Mouse (Mus musculus) left cerebral cortex, postnatal 36 days (tissue): Measurements from ENCODE around the gene Syce2. TPM values are rescaled to one million over a fixed set of nuclear protein-coding genes. Genes with fewer than 3 reads are reported as not detected.
"Not testable (repeated sequence)": the region's sequence is repeated elsewhere in the genome, so short reads cannot be mapped to it uniquely, and the experiment has no call there.

ENCODE experiments used
- DNase-seq, 2 experiments: peaks; one replicate each; pipeline ENCODE4 v3.0.0; 2021 to 2022; ENCODE audit warnings: low spot score in 2 of 2, mixed read lengths in 1 of 2
- intact Hi-C: fragments of 180-260 bp; cut with DNase I; formaldehyde crosslinking; loops from one replicate; pipeline ENCODE4 v1.15.1; 2025
- total RNA-seq, 2 experiments: library from RNA; stranded (reverse); gene quantifications; 2 replicates each; pipeline ENCODE4 v1.2.3; 2021

Syce2 gene
- total RNA-seq, 2 experiments from 2014 or later, result 8.3 TPM

DNA sequence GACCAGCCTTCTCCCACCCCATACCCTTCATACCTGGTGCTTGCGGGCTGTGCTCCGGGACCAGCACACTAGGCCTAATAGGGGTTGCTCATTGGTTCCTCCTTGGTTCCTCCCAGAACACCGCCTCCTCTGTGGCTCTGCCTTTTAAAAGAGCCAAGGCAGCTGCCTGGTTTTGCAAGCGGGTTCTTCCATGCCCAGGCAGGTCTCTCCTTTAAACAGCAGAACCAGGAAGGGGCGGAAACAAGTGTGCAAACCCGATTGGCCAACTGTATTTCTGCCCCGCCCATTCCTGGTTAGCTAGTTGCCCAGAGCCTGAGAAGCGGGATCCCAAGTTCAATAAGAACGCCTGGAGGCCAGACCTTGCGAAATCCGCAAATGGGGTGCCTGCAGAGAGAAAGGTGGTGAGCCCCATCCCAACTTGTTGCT lies 21.8 kb downstream of the Syce2 start, which contains the start of gene Gcdh:
Gcdh (minus strand) TSS at position 213 of the 426 bp plus-strand sequence.
- intact Hi-C loops, result no loop called here
- peak; percentile 91 to 94 for DNase-seq

DNA sequence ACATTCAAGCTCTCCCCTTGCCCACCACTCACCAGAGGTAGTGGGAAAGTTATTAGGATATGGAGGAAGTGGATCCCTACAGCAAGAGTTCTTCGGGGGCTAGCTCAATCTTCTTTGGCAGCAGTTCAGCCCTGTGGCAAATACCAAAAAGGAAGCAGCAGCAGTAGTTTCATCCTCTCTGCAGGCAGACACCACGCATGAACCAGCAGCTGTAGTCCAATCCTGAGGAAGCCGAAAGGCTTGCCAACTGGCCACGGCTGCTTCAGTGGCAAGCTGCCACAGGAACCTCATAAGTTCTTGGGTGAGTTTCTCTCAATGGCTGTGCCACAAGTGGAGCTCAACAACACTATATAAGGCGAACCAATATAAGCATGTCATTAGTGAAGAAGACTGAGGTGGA lies 24.1 kb downstream of the Syce2 start:
- intact Hi-C loops, result no loop called here
- no peak for DNase-seq

DNA sequence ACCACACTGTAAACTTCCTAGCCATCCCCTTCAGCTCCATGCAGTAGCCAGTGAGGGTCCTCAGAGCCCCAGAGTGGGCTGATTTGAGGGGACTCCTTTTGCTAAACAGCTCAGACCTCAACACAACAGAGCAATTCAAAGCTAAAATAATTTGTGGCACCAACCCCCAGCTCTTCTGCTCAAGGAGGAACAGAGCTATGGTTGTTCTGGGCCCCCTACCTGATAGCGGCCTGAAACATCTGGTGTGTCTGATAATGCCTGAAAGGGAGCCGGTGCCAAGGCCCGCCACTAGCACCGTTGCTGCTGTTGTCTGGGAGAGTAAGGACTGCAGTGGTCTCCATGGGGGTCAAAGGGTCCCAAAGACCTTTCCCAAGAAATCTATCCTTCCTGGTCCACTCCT lies 29.2 kb downstream of the Syce2 start:
- no peak for DNase-seq
- intact Hi-C loops, result loop anchor here (5.0 kb wide), 1 partner anchor 44 kb away; the partner anchor contains the start of gene Farsa

DNA sequence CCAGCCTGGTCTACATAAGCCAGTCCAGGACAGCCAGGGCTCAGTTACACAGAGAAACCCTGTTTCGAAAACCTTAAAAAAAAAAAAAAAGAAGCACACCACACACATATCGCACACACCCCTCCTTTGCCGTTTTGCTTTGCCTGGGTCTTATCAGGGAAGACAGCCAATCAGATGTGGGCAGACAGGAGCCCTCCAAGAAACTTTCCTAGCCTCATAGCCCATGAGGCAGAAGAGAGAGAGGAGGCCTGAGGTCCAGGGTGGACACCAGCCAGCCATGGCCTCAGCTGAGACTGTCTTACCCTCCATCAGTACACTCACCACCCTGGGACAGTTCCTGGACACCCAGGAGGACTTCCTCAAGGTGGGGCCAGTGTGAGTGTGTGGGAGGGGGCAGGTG lies 29.8 kb downstream of the Syce2 start, which contains the start of gene Klf1:
Klf1 (plus strand) TSS at position 177 of the 400 bp plus-strand sequence.
- intact Hi-C loops, result loop anchor here (5.0 kb wide), 1 partner anchor 44 kb away; the partner anchor contains the start of gene Farsa
- DNase-seq, result no peak

DNA sequence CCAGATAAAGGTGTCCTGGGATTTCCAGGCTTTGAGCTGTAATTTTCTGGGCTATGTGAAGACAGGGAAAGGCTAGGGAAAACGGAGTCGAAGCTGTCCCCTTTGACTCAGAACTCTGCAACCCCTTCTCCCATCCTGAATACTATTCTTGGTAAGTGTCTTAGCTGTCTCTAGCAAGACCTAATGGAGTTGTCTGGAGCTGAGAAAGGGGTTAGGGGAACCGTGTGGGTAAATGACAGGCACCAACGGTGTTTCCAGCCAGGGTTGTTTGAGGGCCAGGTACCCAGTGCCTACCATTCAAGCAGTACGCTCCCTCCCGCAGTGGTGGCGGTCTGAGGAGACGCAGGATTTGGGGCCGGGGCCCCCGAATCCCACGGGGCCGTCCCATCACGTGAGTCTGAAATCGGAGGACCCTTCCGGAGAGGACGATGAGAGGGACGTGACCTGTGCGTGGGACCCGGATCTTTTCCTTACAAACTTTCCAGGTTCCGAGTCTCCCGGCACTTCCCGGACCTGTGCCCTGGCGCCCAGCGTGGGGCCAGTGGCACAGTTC lies 30.5 kb downstream of the Syce2 start:
- no peak for DNase-seq
- intact Hi-C loops, result loop anchor here (5.0 kb wide), 1 partner anchor 45 kb away; the partner anchor contains the start of gene Farsa

DNA sequence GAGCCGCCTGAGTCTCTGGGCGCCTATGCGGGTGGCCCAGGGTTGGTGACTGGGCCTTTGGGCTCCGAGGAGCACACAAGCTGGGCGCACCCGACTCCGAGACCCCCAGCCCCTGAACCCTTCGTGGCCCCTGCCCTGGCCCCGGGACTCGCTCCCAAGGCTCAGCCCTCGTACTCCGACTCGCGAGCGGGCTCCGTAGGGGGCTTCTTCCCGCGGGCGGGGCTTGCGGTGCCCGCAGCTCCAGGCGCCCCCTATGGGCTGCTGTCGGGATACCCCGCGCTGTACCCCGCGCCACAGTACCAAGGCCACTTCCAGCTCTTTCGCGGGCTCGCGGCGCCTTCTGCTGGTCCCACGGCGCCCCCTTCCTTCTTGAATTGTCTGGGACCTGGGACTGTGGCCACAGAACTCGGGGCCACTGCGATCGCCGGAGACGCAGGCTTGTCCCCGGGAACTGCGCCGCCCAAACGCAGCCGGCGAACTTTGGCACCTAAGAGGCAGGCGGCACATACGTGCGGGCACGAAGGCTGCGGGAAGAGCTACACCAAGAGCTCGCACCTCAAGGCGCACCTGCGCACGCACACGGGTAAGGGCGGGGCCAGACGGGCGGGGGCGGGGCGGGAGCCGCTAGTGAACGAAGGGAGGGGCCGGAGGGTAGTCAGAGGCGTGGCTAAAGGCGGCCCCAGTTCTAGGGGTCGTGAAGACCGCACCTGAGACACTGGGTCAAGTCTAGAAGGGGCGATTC lies 31.2 kb downstream of the Syce2 start:
- peak; percentile 90 to 91 for DNase-seq
- intact Hi-C loops, result loop anchor here (5.0 kb wide), 1 partner anchor 46 kb away; the partner anchor contains the start of gene Farsa

DNA sequence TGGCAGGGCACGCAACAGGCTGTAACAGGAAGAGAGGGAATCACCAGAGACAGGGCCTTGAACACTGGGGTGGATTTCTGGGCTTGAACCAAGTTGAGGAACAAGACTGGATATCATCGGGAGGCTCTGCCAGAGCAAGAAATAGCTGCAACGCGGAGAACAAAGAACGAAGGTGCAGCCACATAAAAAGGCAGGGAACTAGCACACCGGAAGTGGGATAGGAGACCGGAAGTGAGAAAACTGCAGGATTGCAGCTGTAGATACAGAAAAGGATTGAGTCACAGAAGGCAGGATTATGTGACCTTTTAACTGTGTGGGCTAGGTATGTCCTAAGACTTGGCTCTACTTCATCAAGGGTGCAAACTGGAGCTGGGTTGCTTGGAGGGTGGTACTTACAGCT lies 32.4 kb downstream of the Syce2 start:
- no peak for DNase-seq
- intact Hi-C loops, result loop anchor here (5.0 kb wide), 1 partner anchor 47 kb away; the partner anchor contains the start of gene Farsa

DNA sequence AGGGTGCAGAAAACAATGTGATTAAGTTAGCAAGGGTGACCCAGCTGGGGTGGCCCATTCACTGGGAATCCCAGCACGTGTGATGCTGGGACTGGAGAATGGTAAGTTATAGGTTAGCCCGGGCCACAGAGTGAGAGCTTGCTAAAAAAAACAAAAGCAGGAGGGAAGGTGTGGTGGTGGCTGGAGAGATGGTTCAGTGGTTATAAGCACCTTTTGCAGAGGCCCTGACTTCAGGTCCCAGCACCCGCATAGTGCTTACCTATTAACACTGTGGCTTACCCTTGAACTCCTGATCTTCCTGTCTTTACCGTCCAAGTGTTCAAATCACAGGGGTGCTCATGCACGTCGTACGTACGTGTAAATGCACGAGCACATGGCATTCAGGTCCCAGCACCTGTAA lies 35.1 kb downstream of the Syce2 start:
- no peak for DNase-seq
- intact Hi-C loops, result no loop called here

DNA sequence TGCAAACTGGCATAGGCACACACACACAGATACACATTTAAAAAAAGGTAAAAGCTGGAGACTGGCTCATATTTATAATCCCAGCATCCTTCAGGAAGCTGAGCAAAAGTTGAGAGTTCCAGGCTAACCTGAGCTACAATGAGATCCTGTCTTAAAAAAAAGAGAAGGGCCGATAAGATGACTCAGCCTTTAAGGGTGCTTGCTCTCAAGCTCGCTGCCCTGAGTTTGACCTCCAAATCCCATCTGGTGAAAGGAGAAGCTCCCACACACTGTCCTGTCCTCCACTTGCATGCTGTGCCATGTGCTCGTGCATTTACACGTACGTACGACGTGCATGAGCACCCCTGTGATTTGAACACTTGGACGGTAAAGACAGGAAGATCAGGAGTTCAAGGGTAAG lies 35.6 kb downstream of the Syce2 start:
- DNase-seq, result no peak
- intact Hi-C loops, result no loop called here

DNA sequence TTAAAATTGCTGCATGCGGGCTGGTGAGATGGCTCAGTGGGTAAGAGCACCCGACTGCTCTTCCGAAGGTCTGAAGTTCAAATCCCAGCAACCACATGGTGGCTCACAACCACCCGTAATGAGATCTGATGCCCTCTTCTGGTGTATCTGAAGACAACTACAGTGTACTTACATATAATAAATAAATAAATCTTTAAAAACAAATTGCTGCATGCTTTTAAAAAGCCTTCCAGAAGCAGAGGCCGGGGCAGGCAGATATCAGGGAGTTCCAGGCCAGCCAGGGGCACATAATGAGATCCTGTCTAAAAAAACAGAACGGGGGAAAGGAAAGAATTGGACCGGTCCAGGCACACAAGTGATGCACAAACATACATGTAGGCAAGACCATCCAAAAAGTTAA lies 36.1 kb downstream of the Syce2 start:
- DNase-seq, intact Hi-C loops: not testable (repeated sequence)

DNA sequence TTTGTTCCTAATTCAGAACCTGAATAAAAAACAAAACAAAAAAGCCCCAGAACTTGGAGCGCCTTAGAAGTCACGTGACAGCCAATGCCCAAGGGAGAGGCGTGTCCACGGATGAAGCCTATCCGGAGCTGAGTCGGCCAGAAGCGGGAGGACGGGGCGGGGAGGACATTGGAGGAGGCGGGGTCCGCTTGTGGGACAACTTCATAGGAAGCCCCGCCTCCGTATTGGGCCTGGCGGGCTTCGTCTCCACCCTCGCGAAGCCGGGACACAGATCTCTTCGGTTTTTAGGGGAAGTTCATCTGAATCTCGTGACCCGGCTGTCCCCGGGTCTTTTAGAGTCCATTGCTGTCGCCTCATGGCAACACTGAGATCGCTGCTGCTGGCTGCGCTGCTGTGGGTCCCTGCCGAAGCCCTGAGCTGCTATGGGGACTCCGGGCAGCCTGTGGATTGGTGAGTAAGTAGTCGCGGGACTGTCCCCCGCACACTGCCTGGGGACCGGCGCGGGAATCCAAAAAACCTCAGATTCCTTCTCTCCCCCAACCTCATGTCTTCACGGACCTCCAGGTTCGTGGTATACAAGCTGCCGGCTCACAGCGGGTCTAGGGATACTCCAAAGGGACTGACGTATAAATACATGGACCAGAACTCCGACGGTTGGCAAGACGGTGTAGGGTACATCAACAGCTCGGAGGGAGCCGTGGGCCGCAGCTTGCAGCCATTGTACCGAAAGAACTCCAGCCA lies 36.7 kb downstream of the Syce2 start, which contains the start of gene Dnase2a:
Dnase2a (plus strand) TSS at position 140 of the 741 bp plus-strand sequence.
- intact Hi-C loops, result no loop called here
- DNase-seq, result peak; percentile 67 to 80

DNA sequence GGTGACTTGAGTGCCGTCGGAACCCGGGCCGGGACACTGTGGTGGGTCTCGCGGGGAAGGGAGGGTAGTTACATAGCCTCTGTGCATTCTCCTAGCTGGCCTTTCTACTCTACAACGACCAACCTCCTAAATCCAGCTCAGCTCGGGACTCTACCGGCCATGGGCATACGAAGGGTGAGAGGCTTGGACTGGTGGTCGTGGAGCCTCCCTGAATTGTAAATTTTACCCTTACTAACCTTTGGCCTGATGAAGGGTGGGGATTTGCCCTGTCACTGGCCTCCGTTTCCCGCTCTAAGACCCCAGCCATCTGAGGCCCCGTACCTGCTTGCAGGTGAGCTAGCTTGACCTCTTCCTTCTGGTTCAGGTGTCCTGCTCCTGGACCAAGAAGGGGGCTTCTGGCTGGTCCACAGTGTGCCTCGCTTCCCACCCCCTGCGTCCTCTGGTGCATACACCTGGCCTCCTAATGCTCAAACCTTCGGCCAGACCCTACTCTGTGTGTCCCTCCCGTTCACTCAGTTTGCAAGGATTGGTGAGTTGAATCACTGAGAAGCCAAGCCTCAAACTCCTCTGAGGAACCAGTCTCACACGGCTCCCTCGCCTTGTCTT lies 37.4 kb downstream of the Syce2 start:
- intact Hi-C loops, result no loop called here
- no peak for DNase-seq

DNA sequence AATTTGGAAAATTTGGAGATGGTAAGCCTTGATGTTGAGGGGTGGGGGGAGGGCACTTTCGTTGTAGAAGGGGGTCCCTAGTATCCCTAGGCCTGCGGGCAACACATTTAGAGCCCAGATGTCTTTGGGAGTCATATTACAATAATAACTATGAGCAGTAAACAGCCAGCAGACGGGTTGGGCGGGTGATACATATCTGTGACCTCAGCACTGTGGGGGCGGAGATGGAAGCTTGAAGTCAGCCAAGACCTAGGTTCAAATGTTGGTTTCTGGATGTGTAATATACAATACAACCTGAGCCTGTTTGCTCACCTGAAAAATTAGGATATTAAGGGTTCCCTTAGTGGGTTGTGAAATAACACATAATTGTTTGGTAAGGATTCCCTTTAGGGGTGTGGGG lies 38.0 kb downstream of the Syce2 start:
- no peak for DNase-seq

DNA sequence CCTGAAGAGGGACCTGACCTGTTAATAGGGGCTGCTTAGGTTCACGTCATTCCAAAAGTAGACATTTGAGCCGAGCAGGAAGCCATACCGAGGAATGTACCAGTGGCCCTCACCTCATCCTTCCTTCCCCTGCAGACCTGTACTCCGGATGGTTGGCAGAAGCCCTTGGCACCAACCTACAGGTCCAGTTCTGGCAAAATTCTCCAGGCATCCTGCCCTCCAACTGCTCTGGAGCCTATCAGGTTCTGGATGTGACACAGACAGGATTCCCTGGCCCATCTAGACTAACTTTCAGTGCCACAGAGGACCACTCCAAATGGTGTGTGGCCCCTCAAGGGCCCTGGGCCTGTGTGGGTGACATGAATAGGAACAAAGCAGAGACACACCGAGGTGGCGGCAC lies 38.6 kb downstream of the Syce2 start:
- DNase-seq, result no peak
- intact Hi-C loops, result no loop called here

More for the DNA sequence above, 38.0 kb downstream of the Syce2 start:
- intact Hi-C loops, result no loop called here

DNA sequence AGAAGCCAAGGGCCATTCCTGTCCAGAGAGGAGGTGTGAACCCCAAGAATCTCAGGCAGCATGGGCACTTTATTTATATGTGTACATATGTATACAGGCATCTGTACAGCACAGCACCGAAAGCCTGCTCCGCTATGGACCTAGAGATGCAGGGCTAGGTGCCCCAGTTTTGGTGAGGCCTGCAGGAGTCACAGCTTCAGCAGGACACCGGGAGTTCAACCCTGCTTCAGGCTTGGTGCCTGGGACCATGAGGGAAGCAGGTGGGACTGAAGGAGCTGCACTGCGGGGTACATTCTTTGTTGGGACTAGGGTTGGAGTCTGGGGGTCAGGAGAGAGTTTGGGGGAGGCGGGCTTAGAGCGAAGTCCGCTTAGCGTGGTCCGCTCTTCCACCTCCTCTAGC lies 39.9 kb downstream of the Syce2 start:
- intact Hi-C loops, result no loop called here
- DNase-seq, result no peak

DNA sequence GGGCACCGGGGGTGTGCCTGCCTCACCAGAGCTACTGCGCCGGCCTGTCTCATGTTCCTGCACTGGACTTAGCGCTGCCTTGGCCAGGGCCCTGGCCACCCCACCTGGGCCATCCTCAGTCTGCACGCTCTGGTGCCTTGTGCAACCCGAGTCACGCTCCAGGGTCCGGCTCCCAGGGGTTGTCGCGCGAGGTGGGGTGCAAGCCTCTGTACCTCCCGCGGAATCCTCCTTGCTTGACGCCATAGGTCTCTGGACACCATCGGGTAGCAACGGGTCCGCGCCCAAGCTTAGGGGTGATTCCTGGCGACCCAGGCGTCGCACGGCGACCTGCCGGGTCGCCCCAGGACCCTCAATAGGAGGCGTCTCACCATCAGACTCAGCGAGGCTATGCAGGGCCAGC lies 40.5 kb downstream of the Syce2 start:
- intact Hi-C loops, result no loop called here
- no peak for DNase-seq

DNA sequence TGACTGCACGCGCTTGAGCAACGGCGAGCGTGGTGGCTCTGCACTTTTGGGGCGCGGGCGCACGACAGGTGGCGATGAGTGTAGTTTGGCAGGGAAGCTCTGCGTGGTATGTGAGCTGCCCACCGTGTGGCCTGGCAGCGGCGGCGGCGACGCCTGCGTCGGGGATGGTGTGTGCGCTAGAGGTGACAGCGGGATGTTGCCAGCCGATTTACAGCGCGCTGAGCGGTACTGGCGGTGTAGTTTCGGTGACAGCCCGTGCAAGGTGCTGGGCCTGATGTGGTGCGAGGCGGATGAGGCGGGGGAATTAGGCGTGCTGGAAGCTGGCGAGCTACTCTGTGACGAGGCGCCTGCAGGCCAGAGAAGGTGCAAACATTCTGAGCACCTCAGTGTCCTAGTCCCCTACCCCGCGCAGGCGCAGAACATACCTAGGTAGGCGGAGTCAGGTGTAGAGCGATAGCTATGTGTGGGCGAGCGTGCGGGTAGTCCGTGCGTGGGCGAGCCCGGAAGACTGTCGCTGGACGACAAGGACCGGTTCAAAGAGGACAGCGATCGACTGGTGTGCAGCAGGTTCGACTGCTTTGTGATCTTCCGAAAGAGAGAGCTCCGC lies 41.1 kb downstream of the Syce2 start:
- intact Hi-C loops, result no loop called here
- DNase-seq, result peak; percentile 70 to 79

DNA sequence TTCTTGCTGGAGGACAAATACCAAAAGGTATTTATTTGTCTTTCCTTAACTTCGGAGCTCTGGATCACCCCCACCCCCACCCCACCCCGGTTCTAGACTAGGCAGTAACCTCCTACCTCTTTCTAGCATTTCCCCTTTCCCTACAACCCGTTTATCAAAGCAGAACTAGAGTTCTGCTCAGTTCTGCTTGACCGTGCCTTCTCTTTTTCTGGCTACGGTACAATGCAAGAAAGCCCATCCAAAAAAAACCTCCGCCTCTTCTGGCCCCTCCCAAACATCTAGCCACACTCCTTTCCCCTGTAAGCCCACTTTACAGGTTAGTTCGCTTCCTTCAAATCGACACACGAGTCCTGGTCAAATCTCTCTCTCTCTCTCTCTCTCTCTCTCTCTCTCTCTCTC lies 41.6 kb downstream of the Syce2 start:
- no peak for DNase-seq
- intact Hi-C loops, result no loop called here

DNA sequence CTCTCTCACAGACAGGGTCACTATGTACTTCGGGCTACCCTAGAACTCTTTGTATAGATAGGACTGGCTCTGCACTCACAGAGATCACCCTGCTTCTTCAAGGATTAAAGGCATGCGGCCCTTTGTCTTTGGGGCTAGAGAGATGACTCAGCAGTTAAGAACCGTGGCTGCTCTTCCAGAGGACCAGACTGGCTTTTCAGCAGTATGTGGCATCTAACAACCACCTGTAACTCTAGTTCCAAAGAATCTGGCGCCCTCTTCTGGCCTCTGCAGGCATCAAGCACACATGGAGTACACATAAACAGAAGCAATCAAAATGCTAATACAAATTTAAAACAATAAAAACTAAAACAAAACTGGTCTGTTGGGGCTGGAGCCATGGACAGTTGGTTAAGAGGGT lies 42.0 kb downstream of the Syce2 start:
- intact Hi-C loops, result no loop called here
- DNase-seq, result no peak
